Mouse (Mus musculus) liver, embryonic 14.5 days (tissue): ENCODE data around the gene Ric1.

Experiments
- CTCF ChIP-seq: IDR thresholded peaks from 2 replicates; pipeline ENCODE4 v1.5.1; 2016; ENCODE audit warnings: antibody characterized with exemption, low read depth, control low read depth
- EP300 ChIP-seq: IDR thresholded peaks from 2 replicates; pipeline ENCODE4 v1.6.1; 2016; ENCODE audit warnings: antibody characterized with exemption, low read depth

DNA sequence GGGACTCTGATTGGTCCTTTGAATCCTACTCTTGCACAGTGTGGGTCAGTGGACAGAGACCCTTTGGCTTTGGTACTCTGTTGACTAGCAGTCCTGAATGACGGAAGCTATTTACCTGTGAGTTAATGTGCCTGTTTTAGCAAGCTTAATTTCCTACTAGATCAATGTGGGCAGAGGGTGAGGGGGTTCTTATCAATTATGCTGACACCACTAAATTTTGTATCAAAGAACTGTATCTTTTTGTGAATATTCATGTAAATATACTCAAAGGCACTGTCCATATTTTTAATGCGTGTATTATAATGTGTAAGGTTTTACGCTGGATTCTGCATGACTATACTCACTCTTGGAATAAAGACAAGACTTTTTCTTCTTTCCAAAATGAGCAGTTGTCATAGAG, 82.6 kb downstream of the Ric1 start:
- no peak for TF ChIP-seq CTCF
- no peak for TF ChIP-seq EP300
